Mouse (Mus musculus): Measurements from ENCODE around the gene Tsc1. TPM values are rescaled to one million over a fixed set of nuclear protein-coding genes. Genes with fewer than 3 reads are reported as not detected.

Tsc1 gene
- total and polyA plus RNA-seq, 3 experiments: 8.0 to 16.4 TPM; not detected in 1

DNA sequence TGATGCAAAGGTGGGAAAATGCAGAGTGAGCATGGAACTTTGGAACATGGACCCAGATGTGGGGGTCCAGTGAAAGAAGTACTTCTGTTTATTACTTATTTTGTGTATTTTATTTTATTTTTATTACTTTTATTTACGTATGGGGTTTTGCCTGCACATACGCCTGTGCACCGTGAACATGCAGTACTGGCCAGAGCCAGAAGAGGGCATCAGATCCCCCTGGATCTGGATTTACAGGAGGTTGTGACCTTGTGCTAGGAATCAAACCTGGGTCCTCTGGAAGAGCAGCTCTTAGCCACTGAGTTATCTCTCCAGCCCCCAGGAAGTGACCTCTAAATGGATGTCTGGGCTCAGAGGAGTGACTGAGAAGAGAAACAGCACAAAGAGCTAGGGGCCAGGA, 16.2 kb upstream of the Tsc1 start (continued):
- no peak for TF ChIP-seq USF2 (IDR thresholded peaks at IDR 0.05; ENCODE audit: borderline replicate concordance in 1 of 2, insufficient read depth in 1 of 2, low read depth in 1 of 2, low read length in 2 of 2)
- no peak for TF ChIP-seq NRF1 (IDR thresholded peaks at IDR 0.05; ENCODE audit: insufficient read depth, low read depth, low read length, poor library complexity, severe bottlenecking)
- no peak for TF ChIP-seq POLR2AphosphoS2 (IDR thresholded peaks at IDR 0.05; ENCODE audit: low read length)

- no peak for TF ChIP-seq ELF1 (IDR thresholded peaks at IDR 0.05; ENCODE audit: low read depth, low read length)
- no peak for TF ChIP-seq NRF1 (IDR thresholded peaks at IDR 0.05; ENCODE audit: insufficient read depth, low read depth, low read length, poor library complexity, severe bottlenecking)
- TF ChIP-seq SMC3 (IDR thresholded peaks at IDR 0.05; ENCODE audit: low read depth, low read length): no peak
- no peak for TF ChIP-seq BHLHE40 (IDR thresholded peaks at IDR 0.05; ENCODE audit: borderline replicate concordance, low read depth, low read length)
- TF ChIP-seq ZKSCAN1 (IDR thresholded peaks at IDR 0.05; ENCODE audit: low read depth, low read length): no peak
- TF ChIP-seq CHD1 (IDR thresholded peaks at IDR 0.05; ENCODE audit: low read depth, low read length): no peak
- TF ChIP-seq GATA1 (IDR thresholded peaks at IDR 0.05; ENCODE audit: low read depth, low read length): no peak
- TF ChIP-seq UBTF (IDR thresholded peaks at IDR 0.05; ENCODE audit: borderline replicate concordance, insufficient read depth, low read depth, low read length): no peak
- Histone ChIP-seq H3K9me3 (replicated peaks; ENCODE audit: insufficient read depth, low read length) (no peaks in the 10 kb centered on the region), H3K4me1 (ENCODE audit: control insufficient read depth in 1 of 2, insufficient read depth in 2 of 2, low read length in 2 of 2) (peaks cover 3 to 10% of the 10 kb centered on the region in 2 experiments; a peak in 3 of 4 replicates), H3K27ac (ENCODE audit: control insufficient read depth, low read depth, low read length) (no peak overlapping the region), H3K9ac (ENCODE audit: control insufficient read depth, low read depth, low read length, poor library complexity, severe bottlenecking) (no peak overlapping the region), H3K27me3 (ENCODE audit: control insufficient read depth in 1 of 2, insufficient read depth in 2 of 2, low read length in 2 of 2) (no peaks in the 10 kb centered on the region), H3K79me2 (ENCODE audit: control insufficient read depth, insufficient read depth, low read length, poor library complexity) (peaks cover 7% of the 10 kb centered on the region), H3K4me3 (ENCODE audit: control insufficient read depth in 1 of 2, insufficient read depth in 1 of 2, low read depth in 2 of 2, low read length in 2 of 2) (no peak overlapping the region), H3K36me3 (ENCODE audit: control insufficient read depth in 1 of 2, insufficient read depth in 2 of 2, low read length in 2 of 2) (peaks cover 0 to 6% of the 10 kb centered on the region in 2 experiments; a peak in 2 of 4 replicates)
- no peak for DNase-seq (ENCODE audit: low read depth, low spot score)
These were observed 15.0 kb upstream of the Tsc1 start for GRCm38 (mm10) chr2:28626038-28626437.

DNA sequence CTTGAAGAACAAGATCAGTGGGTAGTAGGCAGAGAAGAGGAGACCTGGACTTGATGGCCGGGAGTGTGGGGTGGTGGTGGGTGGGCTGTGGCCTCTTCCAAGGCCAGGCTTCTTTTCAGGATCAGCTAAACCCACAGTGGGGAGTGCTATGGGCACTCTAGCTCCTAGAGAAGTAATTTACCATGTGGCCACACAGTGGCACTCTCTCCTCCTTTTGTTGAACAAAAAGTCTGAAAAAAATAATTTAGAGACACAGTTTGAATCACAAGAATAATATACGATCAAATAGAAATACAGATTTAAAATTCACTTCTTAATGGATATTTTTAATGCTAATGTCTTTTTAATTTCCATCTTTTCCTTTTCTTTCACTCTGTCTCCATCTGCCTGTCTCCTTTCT, 13.0 kb upstream of the Tsc1 start:
- no peaks in the 10 kb centered on the region for H3K36me3 ChIP-seq (ENCODE audit: control insufficient read depth in 1 of 2, insufficient read depth in 2 of 2, low read length in 2 of 2)
- H3K9me3 ChIP-seq (replicated peaks; ENCODE audit: insufficient read depth, low read length): no peaks in the 10 kb centered on the region
- no peak overlapping the region for H3K27ac ChIP-seq (ENCODE audit: control insufficient read depth, low read depth, low read length)
- H3K79me2 ChIP-seq (ENCODE audit: control insufficient read depth, insufficient read depth, low read length, poor library complexity): no peaks in the 10 kb centered on the region; the same call in 1 of the 2 replicates
- no peak overlapping the region for H3K9ac ChIP-seq (ENCODE audit: control insufficient read depth, low read depth, low read length, poor library complexity, severe bottlenecking)
- no peaks in the 10 kb centered on the region; a peak in 1 of 4 replicates for H3K4me1 ChIP-seq (ENCODE audit: control insufficient read depth in 1 of 2, insufficient read depth in 2 of 2, low read length in 2 of 2)
- DNase-seq (ENCODE audit: low read depth, low spot score): peak; percentile 40
- H3K4me3 ChIP-seq (ENCODE audit: control insufficient read depth in 1 of 2, insufficient read depth in 1 of 2, low read depth in 2 of 2, low read length in 2 of 2): no peak overlapping the region
- H3K27me3 ChIP-seq (ENCODE audit: control insufficient read depth in 1 of 2, insufficient read depth in 2 of 2, low read length in 2 of 2): no peaks in the 10 kb centered on the region
- TF ChIP-seq SMC3 (IDR thresholded peaks at IDR 0.05; ENCODE audit: low read depth, low read length) (peak; percentile 52), HCFC1 (IDR thresholded peaks at IDR 0.05; ENCODE audit: low read depth, low read length) (no peak), MXI1 (IDR thresholded peaks at IDR 0.05; ENCODE audit: low read depth, low read length) (no peak), MAX (IDR thresholded peaks at IDR 0.05; ENCODE audit: low read length) (no peak), NRF1 (IDR thresholded peaks at IDR 0.05; ENCODE audit: insufficient read depth, low read depth, low read length, poor library complexity, severe bottlenecking) (no peak), RCOR1 (IDR thresholded peaks at IDR 0.05; ENCODE audit: low read depth, low read length) (no peak), CHD2 (IDR thresholded peaks at IDR 0.05; ENCODE audit: low read length) (no peak), TBP (IDR thresholded peaks at IDR 0.05; ENCODE audit: low read depth, low read length) (no peak), BHLHE40 (IDR thresholded peaks at IDR 0.05; ENCODE audit: borderline replicate concordance, low read depth, low read length) (no peak), EP300 (IDR thresholded peaks at IDR 0.05; ENCODE audit: low read depth in 1 of 2, low read length in 2 of 2) (no peak), NELFE (IDR thresholded peaks at IDR 0.05; ENCODE audit: low read depth, low read length) (no peak), UBTF (IDR thresholded peaks at IDR 0.05; ENCODE audit: borderline replicate concordance, insufficient read depth, low read depth, low read length) (no peak), MYC (IDR thresholded peaks at IDR 0.05; ENCODE audit: low read depth, low read length) (peak; percentile 28; the same call in 1 of the 2 replicates), ZMIZ1 (IDR thresholded peaks at IDR 0.05; ENCODE audit: low read depth, low read length) (no peak), ZNF384 (IDR thresholded peaks at IDR 0.05; ENCODE audit: low read depth, low read length) (peak; percentile 72), TAL1 (IDR thresholded peaks at IDR 0.05; ENCODE audit: low read length) (no peak), CTCF (IDR thresholded peaks at IDR 0.05 in 2 of 3, conservative IDR thresholded peaks at IDR 0.05 in 1 of 3; ENCODE audit: control insufficient read depth in 1 of 3, insufficient read depth in 1 of 3, low read depth in 2 of 3, low read length in 3 of 3, poor library complexity in 1 of 3, severe bottlenecking in 1 of 3) (peak; percentile 10 to 63 (median 35); a peak in 5 of 6 replicates), KAT2A (conservative IDR thresholded peaks at IDR 0.05; ENCODE audit: low read depth, low read length) (no peak), GATA1 (IDR thresholded peaks at IDR 0.05; ENCODE audit: low read depth, low read length) (no peak), ZKSCAN1 (IDR thresholded peaks at IDR 0.05; ENCODE audit: low read depth, low read length) (no peak), MAFK (IDR thresholded peaks at IDR 0.05; ENCODE audit: borderline replicate concordance, low read depth, low read length) (no peak), ETS1 (IDR thresholded peaks at IDR 0.05; ENCODE audit: low read depth, low read length) (no peak), SIN3A (IDR thresholded peaks at IDR 0.05; ENCODE audit: low read length) (no peak), MYB (IDR thresholded peaks at IDR 0.05; ENCODE audit: low read depth, low read length) (no peak)

Measured in MEL (cell line).